Mouse (Mus musculus) midbrain, postnatal 0 days (tissue): ENCODE data around the gene Gdf11. TPM values are rescaled to one million over a fixed set of nuclear protein-coding genes. Genes with fewer than 3 reads are reported as not detected.

Source experiments
- ATAC-seq: fragments of 200-750 bp; cut with Nextera tagmentation; 2 replicates; pipeline ENCODE4 v1.8.0; 2017; ENCODE audit warnings: moderate number of reproducible peaks, mild to moderate bottlenecking, moderate TSS enrichment, moderate library complexity; ENCODE audit not compliant: low FRiP score
- DNase-seq: peaks from one replicate; pipeline ENCODE4 v3.0.0-alpha.2; 2015; ENCODE audit warnings: low spot score
- H3K27ac ChIP-seq: fragments of 300-500 bp; sonication (generic); 2 replicates; pipeline ENCODE4 v1.5.1; 2014; ENCODE audit warnings: low read depth, mild to moderate bottlenecking, low read length, mixed read lengths
- H3K27me3 ChIP-seq: fragments of 300-500 bp; sonication (generic); 2 replicates; pipeline ENCODE4 v1.6.1; 2014; ENCODE audit warnings: low read length, control low read depth, mixed read lengths; ENCODE audit not compliant: insufficient read depth
- H3K36me3 ChIP-seq: fragments of 300-500 bp; sonication (generic); 2 replicates; pipeline ENCODE4 v1.6.1; 2014; ENCODE audit warnings: low read length, control low read depth, mixed read lengths; ENCODE audit not compliant: insufficient read depth
- H3K4me1 ChIP-seq: fragments of 300-500 bp; sonication (generic); 2 replicates; pipeline ENCODE4 v1.6.1; 2014; ENCODE audit warnings: mild to moderate bottlenecking, control low read depth, antibody characterized with exemption, low read length, mixed read lengths; ENCODE audit not compliant: insufficient read depth
- H3K4me2 ChIP-seq: fragments of 300-500 bp; sonication (generic); 2 replicates; pipeline ENCODE4 v1.6.1; 2014; ENCODE audit warnings: low read depth, mild to moderate bottlenecking, low read length, mixed read lengths; ENCODE audit not compliant: poor library complexity, severe bottlenecking
- H3K4me3 ChIP-seq: fragments of 300-500 bp; sonication (generic); 2 replicates; pipeline ENCODE4 v1.5.1; 2014; ENCODE audit warnings: low read depth, mild to moderate bottlenecking, low read length, moderate library complexity
- H3K9ac ChIP-seq: fragments of 300-500 bp; sonication (generic); replicated peaks from 2 replicates; pipeline ENCODE4 v1.6.1; 2014; ENCODE audit warnings: mild to moderate bottlenecking, low read length, moderate library complexity, mixed read lengths; ENCODE audit not compliant: poor library complexity, severe bottlenecking
- H3K9me3 ChIP-seq: fragments of 300-500 bp; sonication (generic); 2 replicates; pipeline ENCODE4 v1.6.1; 2016; ENCODE audit warnings: low read length, control low read depth
- CTCF ChIP-seq: IDR thresholded peaks from 2 replicates; pipeline ENCODE4 v1.5.1; 2016; ENCODE audit warnings: antibody characterized with exemption, mild to moderate bottlenecking
- WGBS: fragments of 180-500 bp; shearing (Covaris S2); extraction: QIAGEN DNeasy Blood & Tissue Kit; methylation state at CpG from one replicate; pipeline ENCODE4 v1.1.7; 2014; 5-methylcytosine and 5-hydroxymethylcytosine counted together
- polyA plus RNA-seq: library from polyadenylated mRNA; unstranded; fragments of >200 nt; fragmentation: Nextera tagmentation; extraction: Ambion mirVana; gene quantifications from 2 replicates; pipeline ENCODE4 v1.2.1, GENCODE M21; 2015
- total RNA-seq: library from RNA; depleted of rRNA; stranded (reverse); fragments of >200 nt; gene quantifications from 2 replicates; pipeline ENCODE4 v1.2.3, GENCODE M21; 2014

Gene Gdf11
- total and polyA plus RNA-seq, 2 experiments from 2014 or later, result 7.5 to 22.4 TPM

GRCm38 (mm10) chr10:128890383-128891295 lies 879 bp downstream of the Gdf11 start:
- peaks cover under 1% of the 10 kb centered on the region; the same call in 1 of the 2 replicates for H3K27me3 ChIP-seq
- H3K4me2 ChIP-seq, result peak overlapping the region; percentile 84
- H3K36me3 ChIP-seq, result peaks cover 10% of the 10 kb centered on the region
- H3K4me1 ChIP-seq, result peaks cover 20% of the 10 kb centered on the region
- under 1% methylated on average over 38 of the region's 40 CpGs for WGBS
- DNase-seq (no peak), ATAC-seq (no peak; the same call in 1 of the 2 replicates)
- H3K9me3 ChIP-seq, result no peaks in the 10 kb centered on the region
- peak overlapping the region; percentile 83 for H3K4me3 ChIP-seq
- H3K9ac ChIP-seq, result peak overlapping the region; percentile 81
- TF ChIP-seq CTCF, result no peak
- H3K27ac ChIP-seq, result peak overlapping the region; percentile 88

DNA sequence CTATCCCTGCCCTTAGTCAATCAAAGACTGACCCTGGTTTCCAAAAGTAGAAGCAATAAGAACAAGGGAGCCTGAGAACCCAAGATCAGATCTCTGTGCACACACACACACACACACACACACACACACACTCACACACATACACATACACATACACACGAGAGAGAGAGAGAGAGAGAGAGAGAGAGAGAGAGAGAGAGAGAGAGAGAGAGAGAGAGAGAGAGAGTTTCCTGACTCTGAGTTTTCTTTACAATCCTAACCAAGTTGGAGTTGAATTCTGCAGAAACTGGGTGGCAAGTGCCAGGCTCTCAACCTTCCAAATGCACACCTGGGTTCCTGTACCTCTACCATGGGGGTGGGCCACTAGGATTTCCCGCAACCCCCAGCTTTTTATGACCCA lies 1.7 kb downstream of the Gdf11 start:
- peak overlapping the region; percentile 84 for H3K4me2 ChIP-seq
- no peak for ATAC-seq
- no peaks in the 10 kb centered on the region for H3K27me3 ChIP-seq
- H3K36me3 ChIP-seq, result peaks cover 11% of the 10 kb centered on the region
- peaks cover 20% of the 10 kb centered on the region for H3K4me1 ChIP-seq
- H3K9me3 ChIP-seq, result no peaks in the 10 kb centered on the region
- H3K4me3 ChIP-seq, result peak overlapping the region; percentile 83
- peak overlapping the region; percentile 81; the same call in 1 of the 2 replicates for H3K9ac ChIP-seq
- DNase-seq, result no peak
- 15% methylated on average over 1 of the region's 2 CpGs for WGBS
- TF ChIP-seq CTCF, result no peak
- H3K27ac ChIP-seq, result no peak overlapping the region

GRCm38 (mm10) chr10:128888941-128889827 lies 2.3 kb downstream of the Gdf11 start:
- WGBS, result 0% methylated on average over 6 of the region's 7 CpGs
- Histone ChIP-seq H3K27ac (no peak overlapping the region), H3K4me1 (peaks cover 20% of the 10 kb centered on the region), H3K36me3 (peaks cover 14% of the 10 kb centered on the region), H3K4me2 (peak overlapping the region; percentile 84), H3K4me3 (peak overlapping the region; percentile 38), H3K27me3 (no peaks in the 10 kb centered on the region), H3K9ac (peak overlapping the region; percentile 54; the same call in 1 of the 2 replicates), H3K9me3 (no peaks in the 10 kb centered on the region)
- DNase-seq, result peak; percentile 80
- ATAC-seq, result peak; percentile 9; the same call in 1 of the 2 replicates
- TF ChIP-seq CTCF, result no peak

GRCm38 (mm10) chr10:128882067-128882466 lies 9.5 kb downstream of the Gdf11 start:
- peaks cover 25% of the 10 kb centered on the region; the same call in 1 of the 2 replicates for H3K36me3 ChIP-seq
- WGBS, result 79% methylated on average over 5 of the region's 5 CpGs

DNA sequence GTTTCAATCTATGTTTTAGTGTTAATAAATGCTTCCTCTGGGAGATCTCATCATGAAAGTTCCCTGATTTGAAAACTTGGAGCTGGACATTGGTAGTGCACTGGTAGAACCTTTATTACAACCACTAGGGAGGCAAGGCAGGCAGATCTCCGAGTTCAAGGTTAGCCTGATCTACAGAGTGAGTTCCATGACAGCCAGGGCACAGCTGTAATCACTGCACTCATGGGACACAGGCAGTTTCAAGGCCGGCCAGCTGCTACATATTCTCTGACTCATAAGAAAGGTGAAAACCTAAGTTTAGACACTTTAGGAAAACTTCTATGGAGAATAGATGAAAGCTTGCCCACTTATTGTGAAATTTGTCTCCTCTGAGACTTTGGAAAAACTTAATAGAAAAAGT lies 12.7 kb downstream of the Gdf11 start:
- no peak overlapping the region for H3K9ac ChIP-seq
- no peak overlapping the region for H3K4me3 ChIP-seq
- no peak overlapping the region for H3K27ac ChIP-seq
- H3K36me3 ChIP-seq, result peaks cover 14% of the 10 kb centered on the region; the same call in 1 of the 2 replicates
- no peaks in the 10 kb centered on the region for H3K4me1 ChIP-seq
- 89% methylated on average over 2 of the region's 2 CpGs for WGBS
- DNase-seq (no peak), ATAC-seq (no peak)
- TF ChIP-seq CTCF, result no peak
- no peak overlapping the region for H3K4me2 ChIP-seq
- H3K27me3 ChIP-seq, result no peaks in the 10 kb centered on the region
- H3K9me3 ChIP-seq, result no peaks in the 10 kb centered on the region

More at GRCm38 (mm10) chr10:128882067-128882466, 9.5 kb downstream of the Gdf11 start:
- DNase-seq (no peak), ATAC-seq (no peak)
- no peak overlapping the region for H3K27ac ChIP-seq
- H3K4me1 ChIP-seq, result no peaks in the 10 kb centered on the region
- no peak overlapping the region for H3K4me3 ChIP-seq
- H3K9ac ChIP-seq, result no peak overlapping the region
- no peak overlapping the region for H3K4me2 ChIP-seq
- no peaks in the 10 kb centered on the region for H3K9me3 ChIP-seq
- no peaks in the 10 kb centered on the region for H3K27me3 ChIP-seq
- TF ChIP-seq CTCF, result no peak
